Mouse (Mus musculus): ENCODE results near the gene Dgkh. TPM values are rescaled to one million over a fixed set of nuclear protein-coding genes. Genes with fewer than 3 reads are reported as not detected.

Dgkh gene
- polyA plus RNA-seq, 1 experiment: 6.2 TPM

- 58% methylated on average over 6 of the region's 6 CpGs for WGBS
- no peak overlapping the region for H3K4me3 ChIP-seq (replicated peaks; ENCODE audit: extremely low read depth, low read depth, low read length)
- H3K4me1 ChIP-seq (ENCODE audit: control insufficient read depth, insufficient read depth, low read length): peaks cover 33% of the 10 kb centered on the region
- TF ChIP-seq POLR2A (IDR thresholded peaks at IDR 0.05; ENCODE audit: borderline replicate concordance, extremely low read depth, low read depth, low read length): no peak
- TF ChIP-seq CTCF (IDR thresholded peaks at IDR 0.05; ENCODE audit: insufficient read depth, low read length): no peak
- no peak for DNase-seq
Observed at GRCm38 (mm10) chr14:78526907-78527306, 205.7 kb downstream of the Dgkh start.

GRCm38 (mm10) chr14:78526475-78526874 is 206.1 kb downstream of the Dgkh start:
- WGBS: 26% methylated on average over 3 of the region's 3 CpGs
- Histone ChIP-seq H3K4me3 (replicated peaks; ENCODE audit: extremely low read depth, low read depth, low read length) (no peak overlapping the region), H3K4me1 (ENCODE audit: control insufficient read depth, insufficient read depth, low read length) (peaks cover 28% of the 10 kb centered on the region)
- TF ChIP-seq CTCF (IDR thresholded peaks at IDR 0.05; ENCODE audit: insufficient read depth, low read length): no peak
- TF ChIP-seq POLR2A (IDR thresholded peaks at IDR 0.05; ENCODE audit: borderline replicate concordance, extremely low read depth, low read depth, low read length): no peak
- DNase-seq: no peak

GRCm38 (mm10) chr14:78525611-78526457 is 206.7 kb downstream of the Dgkh start:
- peaks cover 27% of the 10 kb centered on the region for H3K4me1 ChIP-seq (ENCODE audit: control insufficient read depth, insufficient read depth, low read length)
- no peak overlapping the region for H3K4me3 ChIP-seq (replicated peaks; ENCODE audit: extremely low read depth, low read depth, low read length)
- TF ChIP-seq POLR2A (IDR thresholded peaks at IDR 0.05; ENCODE audit: borderline replicate concordance, extremely low read depth, low read depth, low read length) (no peak), CTCF (IDR thresholded peaks at IDR 0.05; ENCODE audit: insufficient read depth, low read length) (no peak)
- no peak for DNase-seq
- 94% methylated on average over 3 of the region's 3 CpGs for WGBS

- 88% methylated on average over 2 of the region's 2 CpGs for WGBS
- Histone ChIP-seq H3K4me1 (ENCODE audit: control insufficient read depth, insufficient read depth, low read length) (peaks cover 27% of the 10 kb centered on the region), H3K4me3 (replicated peaks; ENCODE audit: extremely low read depth, low read depth, low read length) (no peak overlapping the region)
- TF ChIP-seq POLR2A (IDR thresholded peaks at IDR 0.05; ENCODE audit: borderline replicate concordance, extremely low read depth, low read depth, low read length) (no peak), CTCF (IDR thresholded peaks at IDR 0.05; ENCODE audit: insufficient read depth, low read length) (no peak)
- no peak for DNase-seq
Observed at GRCm38 (mm10) chr14:78525059-78525458, 207.5 kb downstream of the Dgkh start.

- DNase-seq: no peak
- TF ChIP-seq POLR2A (IDR thresholded peaks at IDR 0.05; ENCODE audit: borderline replicate concordance, extremely low read depth, low read depth, low read length) (no peak), CTCF (IDR thresholded peaks at IDR 0.05; ENCODE audit: insufficient read depth, low read length) (peak; percentile 41; the same call in 1 of the 2 replicates)
- H3K4me1 ChIP-seq (ENCODE audit: control insufficient read depth, insufficient read depth, low read length): no peaks in the 10 kb centered on the region
- 80% methylated on average over 9 of the region's 9 CpGs for WGBS
- H3K4me3 ChIP-seq (replicated peaks; ENCODE audit: extremely low read depth, low read depth, low read length): no peak overlapping the region
Observed at GRCm38 (mm10) chr14:78510713-78511112, 221.9 kb downstream of the Dgkh start.

- whole genome bisulfite sequencing: 81% methylated on average over 6 of the region's 6 CpGs
- DNase-seq: no peak
- H3K4me3 ChIP-seq (replicated peaks; ENCODE audit: extremely low read depth, low read depth, low read length): no peak overlapping the region
- no peaks in the 10 kb centered on the region for H3K4me1 ChIP-seq (ENCODE audit: control insufficient read depth, insufficient read depth, low read length)
- no peak for TF ChIP-seq POLR2A (IDR thresholded peaks at IDR 0.05; ENCODE audit: borderline replicate concordance, extremely low read depth, low read depth, low read length)
- TF ChIP-seq CTCF (IDR thresholded peaks at IDR 0.05; ENCODE audit: insufficient read depth, low read length): no peak
Observed at GRCm38 (mm10) chr14:78509791-78510190, 222.8 kb downstream of the Dgkh start.

Other genes with a start within 250 kb of the Dgkh start
- 5.3 and 10.2 TPM in 2 replicates for gene Akap11, start 196.0 kb downstream of the Dgkh start, polyA plus RNA-seq (2012; rRNA removed)
- gene Vwa8, start 116.3 kb upstream of the Dgkh start, polyA plus RNA-seq (2012; rRNA removed): 11.0 and 16.3 TPM in 2 replicates

Data from lung, adult 2 months (tissue).